Mouse (Mus musculus) G1E (cell line): ENCODE measurements around the gene Sema6c. TPM values are rescaled to one million over a fixed set of nuclear protein-coding genes. Genes with fewer than 3 reads are reported as not detected.

Source experiments
- ATAC-seq: 2 replicates; pipeline ENCODE4 v1.8.0; 2016; ENCODE audit warnings: mild to moderate bottlenecking; ENCODE audit not compliant: insufficient number of reproducible peaks, poor library complexity, low FRiP score, severe bottlenecking; ENCODE audit errors: extremely low read depth
- DNase-seq: peaks from one replicate; pipeline ENCODE4 v3.0.0; 2012; ENCODE audit warnings: low spot score
- H3K27me3 ChIP-seq: 2 replicates; pipeline ENCODE4 v1.6.1; 2012; ENCODE audit warnings: mild to moderate bottlenecking, low read length, inconsistent platforms; ENCODE audit not compliant: insufficient read depth
- H3K36me3 ChIP-seq: replicated peaks from 2 replicates; pipeline ENCODE3; 2012; ENCODE audit warnings: mild to moderate bottlenecking, inconsistent platforms
- H3K4me1 ChIP-seq: 2 replicates; pipeline ENCODE4 v1.6.1; 2012; ENCODE audit warnings: low read depth, low read length, inconsistent platforms, mixed read lengths; ENCODE audit not compliant: insufficient read depth
- H3K4me3 ChIP-seq: 2 replicates; pipeline ENCODE4 v1.5.1; 2012; ENCODE audit warnings: low read depth, mild to moderate bottlenecking, inconsistent platforms, low read length, moderate library complexity, mixed read lengths
- H3K9me3 ChIP-seq: replicated peaks from 2 replicates; pipeline ENCODE4 v1.6.1; 2012; ENCODE audit warnings: inconsistent platforms
- CTCF ChIP-seq: IDR thresholded peaks from 2 replicates; pipeline ENCODE4 v1.5.1; 2012; ENCODE audit warnings: low read depth, low read length, inconsistent platforms, mixed read lengths
- GATA1 ChIP-seq: IDR thresholded peaks from 2 replicates; pipeline ENCODE4 v1.6.1; 2012; ENCODE audit warnings: borderline replicate concordance, low read length, inconsistent platforms, mixed read lengths
- GATA2 ChIP-seq: IDR thresholded peaks from 2 replicates; pipeline ENCODE4 v1.6.1; 2012; ENCODE audit warnings: low read depth, low read length, inconsistent platforms, borderline replicate concordance
- POLR2AphosphoS5 ChIP-seq: IDR thresholded peaks from 2 replicates; pipeline ENCODE4 v1.6.1; 2012; ENCODE audit warnings: low read depth, low read length, inconsistent platforms; ENCODE audit not compliant: insufficient replicate concordance
- TAL1 ChIP-seq: conservative IDR thresholded peaks from 2 replicates; pipeline ENCODE4 v1.6.1; 2012; ENCODE audit warnings: low read depth, low read length, inconsistent platforms, mixed read lengths
- polyA plus RNA-seq: library from polyadenylated mRNA; stranded (reverse); fragments of >175 nt; gene quantifications from 2 replicates; pipeline ENCODE4 v1.2.3, GENCODE M21; 2012
- total RNA-seq, 2 experiments: library from RNA; stranded (forward) in 1 of 2; stranded (reverse) in 1 of 2; fragments of 200-1000 nt in 1 of 2; fragments of >200 nt in 1 of 2; fragmentation: Nextera tagmentation in 1 of 2; gene quantifications; 2 replicates each; pipeline ENCODE4 v1.2.3; 2014 to 2017

The Sema6c gene
- total and polyA plus RNA-seq, 3 experiments = 0.71 to 3.4 (median 1.6) TPM

- H3K4me1 ChIP-seq = peaks cover 16% of the 10 kb centered on the region
- no peak for TF ChIP-seq CTCF
- no peak for TF ChIP-seq POLR2AphosphoS5
- no peak for TF ChIP-seq GATA1
- TF ChIP-seq GATA2 = no peak
- TF ChIP-seq TAL1 = no peak
- ATAC-seq (no peak), DNase-seq (no peak)
- H3K27me3 ChIP-seq = peaks cover 62% of the 10 kb centered on the region
- no peak overlapping the region for H3K4me3 ChIP-seq
- no peaks in the 10 kb centered on the region for H3K36me3 ChIP-seq
- peaks cover 22% of the 10 kb centered on the region for H3K9me3 ChIP-seq
Measured at GRCm38 (mm10) chr3:95172526-95173255, 12.4 kb downstream of the Sema6c start.

GRCm38 (mm10) chr3:95173256-95173949 is 13.1 kb downstream of the Sema6c start:
- Histone ChIP-seq H3K4me1 (peaks cover 11% of the 10 kb centered on the region), H3K4me3 (no peak overlapping the region), H3K9me3 (peaks cover 22% of the 10 kb centered on the region), H3K27me3 (peaks cover 55% of the 10 kb centered on the region), H3K36me3 (no peaks in the 10 kb centered on the region)
- no peak for ATAC-seq
- DNase-seq = no peak
- TF ChIP-seq TAL1 (no peak), POLR2AphosphoS5 (no peak), CTCF (no peak), GATA2 (no peak), GATA1 (no peak)

- Histone ChIP-seq H3K4me1 (peaks cover 9% of the 10 kb centered on the region), H3K9me3 (peaks cover 22% of the 10 kb centered on the region), H3K27me3 (peaks cover 48% of the 10 kb centered on the region), H3K4me3 (no peak overlapping the region), H3K36me3 (no peaks in the 10 kb centered on the region)
- ATAC-seq (no peak), DNase-seq (no peak)
- TF ChIP-seq CTCF (peak; percentile 75), GATA1 (no peak)
Measured at GRCm38 (mm10) chr3:95174011-95174592, 13.8 kb downstream of the Sema6c start.

GRCm38 (mm10) chr3:95176500-95176899 is 16.2 kb downstream of the Sema6c start:
- no peak for TF ChIP-seq CTCF
- TF ChIP-seq POLR2AphosphoS5 = no peak
- no peak for TF ChIP-seq TAL1
- TF ChIP-seq GATA2 = no peak
- TF ChIP-seq GATA1 = no peak
- no peak for ATAC-seq
- peaks cover 27% of the 10 kb centered on the region for H3K27me3 ChIP-seq

GRCm38 (mm10) chr3:95177583-95177982 is 17.3 kb downstream of the Sema6c start:
- TF ChIP-seq GATA1 (no peak), POLR2AphosphoS5 (no peak)
- Histone ChIP-seq H3K36me3 (peaks cover 22% of the 10 kb centered on the region), H3K4me1 (peaks cover 4% of the 10 kb centered on the region; the same call in 1 of the 2 replicates), H3K4me3 (no peak overlapping the region), H3K9me3 (peaks cover 17% of the 10 kb centered on the region), H3K27me3 (peaks cover 17% of the 10 kb centered on the region)
- no peak for DNase-seq
- no peak for ATAC-seq

More at GRCm38 (mm10) chr3:95176500-95176899, 16.2 kb downstream of the Sema6c start:
- no peak for DNase-seq
- H3K36me3 ChIP-seq = peaks cover 13% of the 10 kb centered on the region
- peaks cover 22% of the 10 kb centered on the region for H3K9me3 ChIP-seq
- H3K4me1 ChIP-seq = peaks cover 4% of the 10 kb centered on the region; the same call in 1 of the 2 replicates
- H3K4me3 ChIP-seq = no peak overlapping the region

GRCm38 (mm10) chr3:95178948-95179347 is 18.7 kb downstream of the Sema6c start:
- H3K36me3 ChIP-seq = peaks cover 35% of the 10 kb centered on the region
- no peak for ATAC-seq

More at GRCm38 (mm10) chr3:95178948-95179347, 18.7 kb downstream of the Sema6c start:
- peaks cover 4% of the 10 kb centered on the region; the same call in 1 of the 2 replicates for H3K4me1 ChIP-seq
- H3K9me3 ChIP-seq = peaks cover 3% of the 10 kb centered on the region
- TF ChIP-seq GATA2 (no peak), POLR2AphosphoS5 (no peak), TAL1 (no peak), CTCF (no peak), GATA1 (no peak)
- H3K27me3 ChIP-seq = peaks cover 17% of the 10 kb centered on the region
- DNase-seq = no peak
- no peak overlapping the region for H3K4me3 ChIP-seq
